ENCODE assay signal across 22 mouse cellular contexts in genomic region chr7:117399971-117400370, GRCm38 (mm10). TPM values are rescaled to one million over a fixed set of nuclear protein-coding genes. Genes with fewer than 3 reads are reported as not detected.
A peak's percentile ranks its signal among the peaks of the same experiment; 100 is the strongest.
DNase-seq lines count a peak whose midpoint lies in the region; ATAC-seq and TF ChIP-seq lines count a peak whose summit lies in the region.
"Had no signal": no experiment of that assay in that cellular context is flagged by ENCODE, and none has a peak within 500 bp of the region (broad histone marks: within the 10 kb centered on the region; RNA-seq: fewer than 3 reads in every experiment).

No protein-coding gene starts in this region.

- H3K36me3 ChIP-seq in lung, embryonic 14.5 days (ENCODE audit: insufficient read depth) = no peaks in the 10 kb centered on the region
- H3K36me3 ChIP-seq in MEL (ENCODE audit: control insufficient read depth in 1 of 2, insufficient read depth in 2 of 2, low read length in 2 of 2) = peaks cover 3 to 28% of the 10 kb centered on the region in 2 experiments
- no peaks in the 10 kb centered on the region for H3K36me3 ChIP-seq in intestine, embryonic 15.5 days
- H3K36me3 ChIP-seq: embryonic facial prominence, embryonic 10.5 days; forebrain, embryonic 15.5 days; heart, embryonic 10.5 days; hindbrain, embryonic 12.5 days had no signal

- peak; percentile 35; the same call in 1 of the 2 replicates for ATAC-seq in lung, embryonic 14.5 days (ENCODE audit: insufficient read depth)
- 0 out of 2 replicates have a peak, but pooled peaks have one; percentile 10 for ATAC-seq in megakaryocyte progenitor cell, adult 5-6 weeks (replicated peaks; ENCODE audit: poor library complexity)
- no peak for ATAC-seq in intestine, embryonic 15.5 days
- ATAC-seq: forebrain, embryonic 15.5 days; Patski had no signal

- peaks cover 22% of the 10 kb centered on the region for H3K79me2 ChIP-seq in MEL (ENCODE audit: control insufficient read depth, insufficient read depth, low read length, poor library complexity)

- no peaks in the 10 kb centered on the region for H3K27me3 ChIP-seq in lung, embryonic 14.5 days (ENCODE audit: insufficient read depth, low read length)
- no peaks in the 10 kb centered on the region for H3K27me3 ChIP-seq in MEL (ENCODE audit: control insufficient read depth in 1 of 2, insufficient read depth in 2 of 2, low read length in 2 of 2)
- H3K27me3 ChIP-seq in intestine, embryonic 15.5 days (replicated peaks) = no peaks in the 10 kb centered on the region
- H3K27me3 ChIP-seq: forebrain, embryonic 15.5 days; hindbrain, embryonic 12.5 days; Patski had no signal

- TF ChIP-seq CTCF in lung, embryonic 14.5 days (IDR thresholded peaks at IDR 0.05; ENCODE audit: low read depth) = no peak
- no peak for TF ChIP-seq CTCF in MEL (IDR thresholded peaks at IDR 0.05 in 2 of 3, conservative IDR thresholded peaks at IDR 0.05 in 1 of 3; ENCODE audit: control insufficient read depth in 1 of 3, insufficient read depth in 1 of 3, low read depth in 2 of 3, low read length in 3 of 3, poor library complexity in 1 of 3, severe bottlenecking in 1 of 3)

- no peak for TF ChIP-seq POLR2A in MEL (IDR thresholded peaks at IDR 0.05; ENCODE audit: control insufficient read depth in 1 of 2, insufficient read depth in 1 of 2, low read depth in 1 of 2, low read length in 2 of 2, poor library complexity in 1 of 2)

- intact Hi-C loops in left cerebral cortex, postnatal 14 days (cut with DNase I) = no loop called here

- H3K9me3 ChIP-seq in lung, embryonic 14.5 days (ENCODE audit: low read depth, low read length) = no peaks in the 10 kb centered on the region
- H3K9me3 ChIP-seq in MEL (replicated peaks; ENCODE audit: insufficient read depth, low read length) = no peaks in the 10 kb centered on the region
- H3K9me3 ChIP-seq in intestine, embryonic 15.5 days = no peaks in the 10 kb centered on the region
- H3K9me3 ChIP-seq: embryonic facial prominence, embryonic 10.5 days; heart, embryonic 10.5 days; hindbrain, embryonic 12.5 days had no signal

- no peak for TF ChIP-seq RAD21 in MEL (IDR thresholded peaks at IDR 0.05; ENCODE audit: low read depth, low read length)

- H3K27ac ChIP-seq in lung, embryonic 14.5 days (ENCODE audit: low read depth) = no peak overlapping the region
- H3K27ac ChIP-seq in MEL (ENCODE audit: control insufficient read depth, low read depth, low read length) = peak overlapping the region; percentile 36
- no peak overlapping the region for H3K27ac ChIP-seq in intestine, embryonic 15.5 days
- H3K27ac ChIP-seq: embryonic facial prominence, embryonic 10.5 days; forebrain, embryonic 15.5 days; heart, embryonic 10.5 days; hindbrain, embryonic 12.5 days had no signal

- no peak overlapping the region for H3K9ac ChIP-seq in lung, embryonic 14.5 days
- H3K9ac ChIP-seq in MEL (ENCODE audit: control insufficient read depth, low read depth, low read length, poor library complexity, severe bottlenecking) = no peak overlapping the region
- H3K9ac ChIP-seq in intestine, embryonic 15.5 days = no peak overlapping the region
- H3K9ac ChIP-seq: forebrain, embryonic 15.5 days; hindbrain, embryonic 12.5 days had no signal

- DNase-seq in lung, embryonic 14.5 days = peak; percentile 63
- DNase-seq in lung, postnatal 14 days = no peak
- DNase-seq in spleen, postnatal 36 days (ENCODE audit: low spot score in 2 of 2) = peak; percentile 41 to 43
- no peak for DNase-seq in spleen, adult 12 weeks (ENCODE audit: low spot score)
- DNase-seq in MEL (ENCODE audit: low read depth, low spot score) = peak; percentile 73
- no peak for DNase-seq in left cerebral cortex, postnatal 14 days (ENCODE audit: low spot score in 2 of 2)
- DNase-seq: adrenal gland, adult 8-10 months; adrenal gland, postnatal 36 days; cerebellum, adult 2 months; cerebellum, postnatal 10 days; gastrocnemius, postnatal 36 days; heart, adult 11 months; heart, postnatal 10 days; heart, postnatal 4 days had no signal

- H3K4me3 ChIP-seq in lung, embryonic 14.5 days (ENCODE audit: low read depth, low read length) = no peak overlapping the region
- H3K4me3 ChIP-seq in MEL (ENCODE audit: control insufficient read depth in 1 of 2, insufficient read depth in 1 of 2, low read depth in 2 of 2, low read length in 2 of 2) = no peak overlapping the region
- no peak overlapping the region for H3K4me3 ChIP-seq in intestine, embryonic 15.5 days (replicated peaks)
- H3K4me3 ChIP-seq: embryonic facial prominence, embryonic 10.5 days; forebrain, embryonic 15.5 days; heart, embryonic 10.5 days; hindbrain, embryonic 12.5 days had no signal

- H3K4me1 ChIP-seq in lung, embryonic 14.5 days (ENCODE audit: insufficient read depth) = no peaks in the 10 kb centered on the region
- peaks cover 11 to 22% of the 10 kb centered on the region in 2 experiments for H3K4me1 ChIP-seq in MEL (ENCODE audit: control insufficient read depth in 1 of 2, insufficient read depth in 2 of 2, low read length in 2 of 2)
- no peaks in the 10 kb centered on the region for H3K4me1 ChIP-seq in intestine, embryonic 15.5 days (replicated peaks)
- H3K4me1 ChIP-seq: embryonic facial prominence, embryonic 10.5 days had no signal

- peak; percentile 51 to 60; a peak in 3 of 4 replicates for TF ChIP-seq EP300 in MEL (IDR thresholded peaks at IDR 0.05; ENCODE audit: low read depth in 1 of 2, low read length in 2 of 2)

- 69% methylated on average over 5 of the region's 5 CpGs for WGBS in lung, embryonic 14.5 days
- WGBS in intestine, embryonic 15.5 days = 84% methylated on average over 5 of the region's 5 CpGs

- H3K4me2 ChIP-seq in lung, embryonic 14.5 days = no peak overlapping the region
- H3K4me2 ChIP-seq in intestine, embryonic 15.5 days (replicated peaks) = no peak overlapping the region
- H3K4me2 ChIP-seq: forebrain, embryonic 15.5 days; hindbrain, embryonic 12.5 days had no signal

TF ChIP-seq in MEL, 35 proteins besides CTCF, POLR2A, EP300 and RAD21 (continues in another document):
- TF ChIP-seq SIN3A (IDR thresholded peaks at IDR 0.05; ENCODE audit: low read length) (peak; percentile 79), MAX (IDR thresholded peaks at IDR 0.05; ENCODE audit: low read length) (0 out of 2 replicates have a peak, but pooled peaks have one; percentile 27), TBP (IDR thresholded peaks at IDR 0.05; ENCODE audit: low read depth, low read length) (no peak), UBTF (IDR thresholded peaks at IDR 0.05; ENCODE audit: borderline replicate concordance, insufficient read depth, low read depth, low read length) (no peak), GABPA (IDR thresholded peaks at IDR 0.05; ENCODE audit: low read depth, low read length) (no peak), ZMIZ1 (IDR thresholded peaks at IDR 0.05; ENCODE audit: low read depth, low read length) (no peak), ZKSCAN1 (IDR thresholded peaks at IDR 0.05; ENCODE audit: low read depth, low read length) (no peak), MEF2A (IDR thresholded peaks at IDR 0.05; ENCODE audit: extremely low read depth, insufficient replicate concordance, low read depth, low read length, poor library complexity, severe bottlenecking) (no peak), KAT2A (conservative IDR thresholded peaks at IDR 0.05; ENCODE audit: low read depth, low read length) (no peak), MYC (IDR thresholded peaks at IDR 0.05; ENCODE audit: low read depth, low read length) (no peak), ELF1 (IDR thresholded peaks at IDR 0.05; ENCODE audit: low read depth, low read length) (no peak), MYB (IDR thresholded peaks at IDR 0.05; ENCODE audit: low read depth, low read length) (no peak), MXI1 (IDR thresholded peaks at IDR 0.05; ENCODE audit: low read depth, low read length) (no peak), ETS1 (IDR thresholded peaks at IDR 0.05; ENCODE audit: low read depth, low read length) (peak; percentile 97), GATA1 (IDR thresholded peaks at IDR 0.05; ENCODE audit: low read depth, low read length) (peak; percentile 30; the same call in 1 of the 2 replicates), CHD1 (IDR thresholded peaks at IDR 0.05; ENCODE audit: low read depth, low read length) (no peak), USF2 (IDR thresholded peaks at IDR 0.05; ENCODE audit: borderline replicate concordance in 1 of 2, insufficient read depth in 1 of 2, low read depth in 1 of 2, low read length in 2 of 2) (no peak), POLR2AphosphoS2 (IDR thresholded peaks at IDR 0.05; ENCODE audit: low read length) (no peak), ZNF384 (IDR thresholded peaks at IDR 0.05; ENCODE audit: low read depth, low read length) (no peak), SMC3 (IDR thresholded peaks at IDR 0.05; ENCODE audit: low read depth, low read length) (no peak), POLR2AphosphoS5 (IDR thresholded peaks at IDR 0.05; ENCODE audit: borderline replicate concordance, low read depth, low read length) (no peak), MAFK (IDR thresholded peaks at IDR 0.05; ENCODE audit: borderline replicate concordance, low read depth, low read length) (no peak), ZC3H11A (IDR thresholded peaks at IDR 0.05; ENCODE audit: low read depth, low read length) (no peak), CHD2 (IDR thresholded peaks at IDR 0.05; ENCODE audit: low read length) (no peak), E2F4 (IDR thresholded peaks at IDR 0.05; ENCODE audit: borderline replicate concordance, low read depth, low read length) (no peak), MAZ (IDR thresholded peaks at IDR 0.05; ENCODE audit: low read depth, low read length) (no peak), TCF12 (IDR thresholded peaks at IDR 0.05; ENCODE audit: low read depth, low read length) (peak; percentile 37; the same call in 1 of the 2 replicates), HCFC1 (IDR thresholded peaks at IDR 0.05; ENCODE audit: low read depth, low read length) (no peak), TAL1 (IDR thresholded peaks at IDR 0.05; ENCODE audit: low read length) (no peak), BHLHE40 (IDR thresholded peaks at IDR 0.05; ENCODE audit: borderline replicate concordance, low read depth, low read length) (peak; percentile 88), USF1 (IDR thresholded peaks at IDR 0.05; ENCODE audit: low read depth, low read length) (peak; percentile 80), NELFE (IDR thresholded peaks at IDR 0.05; ENCODE audit: low read depth, low read length) (no peak)

RNA-seq across cellular contexts. Expression of gene Xylt1, which starts 19.2 kb away (rescaled TPM):
- polyA plus RNA-seq in lung, embryonic 14.5 days (2014; fragmentation: Nextera tagmentation; extraction: Ambion mirVana) = 1.0 and 1.3 TPM in 2 replicates
- total RNA-seq in MEL (2012; rRNA removed) = 9.0 and 9.4 TPM in 2 replicates
- 10 to 100 TPM in 1 of 2 experiments, not detected in 1; 13.3 TPM for polyA plus RNA-seq in MEL (2012; ENCODE audit: insufficient read depth in 1 of 2, insufficient read length in 2 of 2, low read depth in 1 of 2, low replicate concordance in 2 of 2, missing spikeins in 1 of 2)
- total RNA-seq in megakaryocyte progenitor cell, adult 5-6 weeks (2015) = 20.0 and 24.9 TPM in 2 replicates
- total RNA-seq in megakaryocyte progenitor cell, adult 5-6 weeks (2017) = 12.0 and 17.1 TPM in 2 replicates
- 0.68 and 0.87 TPM in 2 replicates for polyA plus RNA-seq in intestine, embryonic 15.5 days (2015; fragmentation: Nextera tagmentation; extraction: Ambion mirVana)
- 10 to 100 TPM; 52.9 to 53.8 TPM for total RNA-seq in left cerebral cortex, postnatal 14 days (2021)
- polyA plus RNA-seq: C2C12 had no signal

Comparison
In these comparisons a context has a peak if more than half of its experiments do, and no peak if none do; other contexts are left out.
1. DNase-seq: peak in lung, embryonic 14.5 days (single experiment), spleen, postnatal 36 days (2 of 2) and MEL (single experiment); none in lung, postnatal 14 days (single experiment), spleen, adult 12 weeks (single experiment) and left cerebral cortex, postnatal 14 days (0 of 2).